Mouse (Mus musculus): ENCODE measurements at regions not wholly inside any gene's neighbourhood (a gene's known extent, or its start where the extent isn't known, plus 50 kb on each side); places are given as distances from the start of the nearest gene placed in this dataset.
A peak's percentile ranks its signal among the peaks of the same experiment; 100 is the strongest.

- peak in 1 of 2 experiments; percentile 13 for DNase-seq (ENCODE audit: low spot score in 2 of 2)
These were observed 125.7 kb upstream of the Fmo9 start for GRCm38 (mm10) chr1:166807163-166807945.

- DNase-seq (ENCODE audit: low spot score in 2 of 2), result no peak
These were observed 129.9 kb upstream of the Fmo9 start for GRCm38 (mm10) chr1:166811341-166812071.

- DNase-seq (ENCODE audit: low spot score in 2 of 2), result no peak
These were observed 130.4 kb upstream of the Fmo9 start for GRCm38 (mm10) chr1:166812072-166812461.

GRCm38 (mm10) chr1:166812920-166813439 is 131.3 kb upstream of the Fmo9 start:
- no peak for DNase-seq (ENCODE audit: low spot score in 2 of 2)

- DNase-seq (ENCODE audit: low spot score in 2 of 2), result no peak
These were observed 136.3 kb upstream of the Fmo9 start for GRCm38 (mm10) chr1:166817927-166818326.

- DNase-seq (ENCODE audit: low spot score in 2 of 2), result no peak
These were observed 137.0 kb upstream of the Fmo9 start for GRCm38 (mm10) chr1:166818682-166819081.

GRCm38 (mm10) chr1:166819420-166819819 is 137.8 kb upstream of the Fmo9 start:
- DNase-seq (ENCODE audit: low spot score in 2 of 2), result no peak

- DNase-seq (ENCODE audit: low spot score in 2 of 2), result no peak
These were observed 138.4 kb upstream of the Fmo9 start for GRCm38 (mm10) chr1:166820050-166820449.

- no peak for DNase-seq (ENCODE audit: low spot score in 2 of 2)
These were observed 139.5 kb upstream of the Fmo9 start for GRCm38 (mm10) chr1:166821146-166821545.

- DNase-seq (ENCODE audit: low spot score in 2 of 2), result no peak
These were observed 155.7 kb upstream of the Fmo9 start for GRCm38 (mm10) chr1:166837299-166837698.

GRCm38 (mm10) chr1:166839833-166840232 is 158.2 kb upstream of the Fmo9 start:
- DNase-seq (ENCODE audit: low spot score in 2 of 2), result no peak

- DNase-seq (ENCODE audit: low spot score in 2 of 2), result no peak
These were observed 157.8 kb upstream of the Fam78b start for GRCm38 (mm10) chr1:166843397-166843877.

GRCm38 (mm10) chr1:166846566-166846965 is 154.7 kb upstream of the Fam78b start:
- peak; percentile 8 to 29 for DNase-seq (ENCODE audit: low spot score in 2 of 2)

GRCm38 (mm10) chr1:166847233-166847632 is 154.0 kb upstream of the Fam78b start:
- DNase-seq (ENCODE audit: low spot score in 2 of 2), result no peak

- no peak for DNase-seq (ENCODE audit: low spot score in 2 of 2)
These were observed 153.1 kb upstream of the Fam78b start for GRCm38 (mm10) chr1:166848015-166848535.

GRCm38 (mm10) chr1:166855988-166856387 is 145.2 kb upstream of the Fam78b start:
- no peak for DNase-seq (ENCODE audit: low spot score in 2 of 2)

- no peak for DNase-seq (ENCODE audit: low spot score in 2 of 2)
These were observed 135.0 kb upstream of the Fam78b start for GRCm38 (mm10) chr1:166866256-166866655.

GRCm38 (mm10) chr1:166871258-166871657 is 130.0 kb upstream of the Fam78b start:
- DNase-seq (ENCODE audit: low spot score in 2 of 2), result no peak

- no peak for DNase-seq (ENCODE audit: low spot score in 2 of 2)
These were observed 124.8 kb upstream of the Fam78b start for GRCm38 (mm10) chr1:166876452-166876851.

GRCm38 (mm10) chr1:166883215-166883614 is 118.0 kb upstream of the Fam78b start:
- no peak for DNase-seq (ENCODE audit: low spot score in 2 of 2)

GRCm38 (mm10) chr1:166895945-166896344 is 105.3 kb upstream of the Fam78b start:
- no peak for DNase-seq (ENCODE audit: low spot score in 2 of 2)

GRCm38 (mm10) chr1:166898741-166899140 is 102.5 kb upstream of the Fam78b start:
- peak; percentile 26 to 40 for DNase-seq (ENCODE audit: low spot score in 2 of 2)
